Mouse (Mus musculus) heart, postnatal 0 days (tissue): ENCODE results near the gene Rpusd1. TPM values are rescaled to one million over a fixed set of nuclear protein-coding genes. Genes with fewer than 3 reads are reported as not detected.
A peak's percentile ranks its signal among the peaks of the same experiment; 100 is the strongest.

Experiments
- ATAC-seq: fragments of 200-750 bp; cut with Nextera tagmentation; 2 replicates; pipeline ENCODE4 v1.8.0; 2017; ENCODE audit warnings: low read depth, moderate number of reproducible peaks, moderate library complexity; ENCODE audit not compliant: insufficient read depth
- DNase-seq: peaks from one replicate; pipeline ENCODE4 v3.0.0-alpha.2; 2016; ENCODE audit warnings: low spot score
- H3K27ac ChIP-seq: fragments of 300-500 bp; sonication (generic); 2 replicates; pipeline ENCODE4 v1.5.1; 2014; ENCODE audit warnings: low read depth, mild to moderate bottlenecking
- H3K27me3 ChIP-seq: fragments of 300-500 bp; sonication (generic); 2 replicates; pipeline ENCODE4 v1.6.1; 2014; ENCODE audit warnings: low read length, mixed read lengths; ENCODE audit not compliant: control insufficient read depth, insufficient read depth
- H3K36me3 ChIP-seq: fragments of 300-500 bp; sonication (generic); replicated peaks from 2 replicates; pipeline ENCODE4 v1.6.1; 2014; ENCODE audit warnings: low read length, mixed read lengths; ENCODE audit not compliant: control insufficient read depth, insufficient read depth
- H3K4me1 ChIP-seq: fragments of 300-500 bp; sonication (generic); 2 replicates; pipeline ENCODE4 v1.6.1; 2014; ENCODE audit warnings: antibody characterized with exemption; ENCODE audit not compliant: control insufficient read depth, insufficient read depth
- H3K4me2 ChIP-seq: fragments of 300-500 bp; sonication (generic); 2 replicates; pipeline ENCODE4 v1.6.1; 2014; ENCODE audit warnings: low read depth, mild to moderate bottlenecking, low read length, moderate library complexity
- H3K4me3 ChIP-seq: fragments of 300-500 bp; sonication (generic); 2 replicates; pipeline ENCODE4 v1.5.1; 2014; ENCODE audit warnings: low read depth, low read length
- H3K9ac ChIP-seq: fragments of 300-500 bp; sonication (generic); replicated peaks from 2 replicates; pipeline ENCODE4 v1.6.1; 2014; ENCODE audit warnings: low read depth, low read length, mixed read lengths
- H3K9me3 ChIP-seq: fragments of 300-500 bp; sonication (generic); replicated peaks from 2 replicates; pipeline ENCODE4 v1.6.1; 2016; ENCODE audit warnings: low read length; ENCODE audit not compliant: control insufficient read depth
- CTCF ChIP-seq: IDR thresholded peaks from 2 replicates; pipeline ENCODE4 v1.5.1; 2016; ENCODE audit warnings: antibody characterized with exemption, control low read depth, low read depth
- EP300 ChIP-seq: IDR thresholded peaks from 2 replicates; pipeline ENCODE4 v1.6.1; 2016; ENCODE audit warnings: antibody characterized with exemption, low read depth
- WGBS: fragments of 180-500 bp; shearing (Covaris S2); extraction: QIAGEN DNeasy Blood & Tissue Kit; methylation state at CpG from one replicate; pipeline ENCODE4 v1.1.7; 2014; 5-methylcytosine and 5-hydroxymethylcytosine counted together
- polyA plus RNA-seq: library from polyadenylated mRNA; unstranded; fragments of >200 nt; fragmentation: Nextera tagmentation; extraction: Ambion mirVana; gene quantifications from 2 replicates; pipeline ENCODE4 v1.2.1, GENCODE M21; 2015
- total RNA-seq: library from RNA; depleted of rRNA; stranded (reverse); fragments of >200 nt; gene quantifications from 2 replicates; pipeline ENCODE4 v1.2.3, GENCODE M21; 2014; ENCODE audit warnings: low replicate concordance; rRNA removed

The Rpusd1 gene
- total RNA-seq (3.2 and 4.9 TPM in 2 replicates), polyA plus RNA-seq (9.3 and 9.5 TPM in 2 replicates)

DNA sequence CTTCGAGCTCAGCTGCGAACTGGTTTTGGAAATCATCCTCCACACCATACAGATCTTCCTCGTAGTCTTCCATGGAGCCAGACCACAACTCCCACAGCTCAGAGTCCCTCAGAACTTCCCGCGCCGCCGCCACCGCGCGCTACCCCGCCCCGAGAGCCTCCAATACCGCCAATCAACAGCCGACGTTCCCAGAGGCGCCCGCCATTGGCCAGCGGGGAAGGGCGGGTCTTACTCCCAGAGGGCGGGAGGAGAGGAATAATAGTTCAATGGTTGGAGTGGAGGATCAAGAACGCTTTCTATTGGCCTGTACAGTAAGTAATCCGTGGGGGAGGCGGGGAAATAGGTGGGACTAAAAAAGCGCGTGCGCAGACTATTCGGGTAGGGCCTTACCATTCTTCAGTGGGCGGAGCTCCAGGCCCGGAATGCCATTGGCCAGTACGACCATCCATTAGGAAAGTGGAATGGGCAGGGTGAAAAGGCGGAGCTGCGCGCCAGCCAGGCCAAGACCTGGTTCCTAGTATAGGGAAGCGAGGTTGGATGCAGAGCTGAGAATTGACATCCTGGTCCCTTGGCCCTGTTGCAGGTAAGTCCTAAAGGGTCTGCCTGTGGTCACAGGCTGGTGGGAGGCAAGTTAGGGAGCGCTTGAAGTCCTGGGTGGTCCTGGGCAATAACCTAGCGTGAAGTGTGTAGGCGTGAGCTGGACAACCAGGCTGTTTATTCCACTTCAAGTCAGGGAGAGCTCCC is at the start of gene Rpusd1, which contains the start of gene Chtf18:
Gene Rpusd1, plus strand, starts transcription at position 406 of the 744 bp plus-strand sequence.
Gene Chtf18, minus strand, starts transcription at position 155 of the 744 bp plus-strand sequence.
- under 1% methylated on average over 37 of the region's 37 CpGs for WGBS
- Histone ChIP-seq H3K27me3 (no peaks in the 10 kb centered on the region), H3K9ac (peak within 1 kb of the TSS; percentile 78), H3K4me3 (peak within 1 kb of the TSS; percentile 61), H3K4me1 (peaks cover 16% of the 10 kb centered on the region), H3K36me3 (peaks cover 1% of the 10 kb centered on the region; the same call in 1 of the 2 replicates), H3K27ac (peak within 1 kb of the TSS; percentile 40; the same call in 1 of the 2 replicates), H3K9me3 (no peaks in the 10 kb centered on the region), H3K4me2 (peak within 1 kb of the TSS; percentile 97)
- peak; percentile 100 for DNase-seq
- TF ChIP-seq EP300, result no peak
- no peak for TF ChIP-seq CTCF
- peak; percentile 98 for ATAC-seq

DNA sequence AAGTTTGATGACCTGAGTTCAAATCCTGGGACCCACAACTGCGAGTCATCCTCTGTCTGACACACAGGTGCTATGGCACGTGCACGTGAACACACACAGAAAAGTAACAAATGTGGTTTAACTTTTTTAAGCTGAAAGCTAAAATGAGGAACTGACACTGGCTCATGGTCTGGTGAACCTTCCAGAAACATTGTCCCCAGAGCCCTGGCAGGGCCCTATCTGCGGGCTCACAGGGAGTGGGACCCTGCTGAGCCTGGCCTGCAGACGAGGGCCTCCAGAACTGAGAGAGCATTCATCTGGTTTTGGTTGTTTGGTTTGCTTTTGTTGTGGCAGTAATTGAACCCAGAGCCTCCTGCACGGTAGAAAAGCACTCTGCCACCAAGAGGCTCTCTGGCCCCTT is 49.5 kb upstream of the Rpusd1 start:
- ATAC-seq, result no peak
- WGBS, result 64% methylated on average over 6 of the region's 6 CpGs
- H3K9me3 ChIP-seq, result no peaks in the 10 kb centered on the region
- no peak overlapping the region for H3K4me3 ChIP-seq
- DNase-seq, result no peak
- no peaks in the 10 kb centered on the region for H3K4me1 ChIP-seq
- 0 out of 2 replicates have a peak, but pooled peaks cover 3% of the 10 kb centered on the region for H3K27me3 ChIP-seq
- no peaks in the 10 kb centered on the region for H3K36me3 ChIP-seq
- no peak for TF ChIP-seq EP300
- no peak for TF ChIP-seq CTCF
- no peak overlapping the region for H3K4me2 ChIP-seq
- no peak overlapping the region for H3K27ac ChIP-seq
- no peak overlapping the region for H3K9ac ChIP-seq

GRCm38 (mm10) chr17:25679818-25680217 is 47.7 kb upstream of the Rpusd1 start:
- 11% methylated on average over 5 of the region's 5 CpGs for WGBS
- Histone ChIP-seq H3K4me1 (no peaks in the 10 kb centered on the region), H3K4me3 (no peak overlapping the region), H3K36me3 (no peaks in the 10 kb centered on the region), H3K9ac (no peak overlapping the region), H3K27ac (no peak overlapping the region), H3K9me3 (no peaks in the 10 kb centered on the region), H3K4me2 (no peak overlapping the region), H3K27me3 (0 out of 2 replicates have a peak, but pooled peaks cover 3% of the 10 kb centered on the region)
- no peak for ATAC-seq
- TF ChIP-seq CTCF (no peak), EP300 (no peak)
- DNase-seq, result no peak

- TF ChIP-seq EP300 (no peak), CTCF (no peak)
- ATAC-seq (no peak), DNase-seq (no peak)
- no peaks in the 10 kb centered on the region for H3K4me1 ChIP-seq
- no peak overlapping the region for H3K4me2 ChIP-seq
- H3K27ac ChIP-seq, result no peak overlapping the region
- H3K4me3 ChIP-seq, result no peak overlapping the region
- 65% methylated on average over 4 of the region's 4 CpGs for WGBS
- no peaks in the 10 kb centered on the region for H3K36me3 ChIP-seq
- H3K9me3 ChIP-seq, result no peaks in the 10 kb centered on the region
- no peak overlapping the region for H3K9ac ChIP-seq
- 0 out of 2 replicates have a peak, but pooled peaks cover 3% of the 10 kb centered on the region for H3K27me3 ChIP-seq
Measured at GRCm38 (mm10) chr17:25681636-25682035, 45.8 kb upstream of the Rpusd1 start.

DNA sequence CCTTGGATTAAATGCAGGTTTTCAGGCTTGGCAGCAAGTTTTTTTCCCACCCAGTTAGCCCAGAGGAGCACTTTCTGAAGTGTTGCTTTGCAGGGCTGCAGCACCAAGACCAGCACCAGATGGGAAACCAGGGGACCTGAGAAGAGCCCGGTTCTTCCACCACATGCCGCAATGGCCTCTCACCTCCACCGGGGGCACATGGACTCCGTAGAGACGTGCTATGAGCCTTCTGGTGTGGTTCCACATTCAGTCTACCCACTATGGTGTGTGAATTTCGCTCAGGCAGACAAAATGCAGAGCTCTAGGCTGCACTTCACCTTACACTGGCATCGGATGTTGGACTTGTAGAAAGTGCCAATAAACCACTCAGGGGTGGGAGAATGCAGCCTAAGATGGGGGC is 41.1 kb upstream of the Rpusd1 start:
- WGBS, result 40% methylated on average over 7 of the region's 7 CpGs

More for the DNA sequence above, 41.1 kb upstream of the Rpusd1 start:
- no peaks in the 10 kb centered on the region for H3K9me3 ChIP-seq
- peaks cover 13% of the 10 kb centered on the region; the same call in 1 of the 2 replicates for H3K27me3 ChIP-seq
- DNase-seq (no peak), ATAC-seq (no peak)
- no peak overlapping the region for H3K4me2 ChIP-seq
- peak; percentile 13; the same call in 1 of the 2 replicates for TF ChIP-seq CTCF
- TF ChIP-seq EP300, result no peak
- H3K36me3 ChIP-seq, result no peaks in the 10 kb centered on the region
- no peak overlapping the region for H3K4me3 ChIP-seq
- no peaks in the 10 kb centered on the region for H3K4me1 ChIP-seq
- H3K27ac ChIP-seq, result no peak overlapping the region
- no peak overlapping the region for H3K9ac ChIP-seq
